ENCODE assay signal across 8 mouse cellular contexts in genomic region chr10:117845597-117846259, GRCm38 (mm10). TPM values are rescaled to one million over a fixed set of nuclear protein-coding genes. Genes with fewer than 3 reads are reported as not detected.
DNase-seq lines count a peak whose midpoint lies in the region; ATAC-seq and TF ChIP-seq lines count a peak whose summit lies in the region.

TSS of gene Rap1b (minus strand) at chr10:117846035.

- peaks cover 13% of the 10 kb centered on the region for H3K27me3 ChIP-seq in forebrain, embryonic 10.5 days (ENCODE audit: poor library complexity, severe bottlenecking)
- no peaks in the 10 kb centered on the region for H3K27me3 ChIP-seq in heart, embryonic 15.5 days
- H3K27me3 ChIP-seq in liver, embryonic 14.5 days (ENCODE audit: control insufficient read depth, insufficient read depth, low read length) = no peaks in the 10 kb centered on the region
- H3K27me3 ChIP-seq in neural tube, embryonic 11.5 days (ENCODE audit: control insufficient read depth, insufficient read depth, low read length) = no peaks in the 10 kb centered on the region
- no peaks in the 10 kb centered on the region for H3K27me3 ChIP-seq in stomach, postnatal 0 days (ENCODE audit: control insufficient read depth, insufficient read depth, low read length)

- DNase-seq in c-Kit-negative CD71-positive TER-119-positive erythroid progenitor cells, embryonic 14.5 days (ENCODE audit: low read depth, low spot score) = peak; percentile 83
- DNase-seq in forebrain, embryonic 10.5 days (ENCODE audit: extremely low spot score, low spot score) = peak; percentile 92
- peak; percentile 96 to 98 for DNase-seq in kidney, postnatal 25 days
- DNase-seq in liver, embryonic 14.5 days (ENCODE audit: low read depth in 3 of 3, low spot score in 3 of 3) = peak; percentile 85
- DNase-seq in neural tube, embryonic 11.5 days (ENCODE audit: low spot score) = peak; percentile 98
- DNase-seq in stomach, postnatal 0 days (ENCODE audit: low spot score) = peak; percentile 98

- H3K4me1 ChIP-seq in forebrain, embryonic 10.5 days = peaks cover 28% of the 10 kb centered on the region
- H3K4me1 ChIP-seq in heart, embryonic 15.5 days (replicated peaks) = peaks cover 28% of the 10 kb centered on the region
- peaks cover 6 to 14% of the 10 kb centered on the region in 2 experiments for H3K4me1 ChIP-seq in liver, embryonic 14.5 days (replicated peaks; ENCODE audit: control insufficient read depth in 2 of 2, insufficient read depth in 2 of 2, low read length in 1 of 2)
- H3K4me1 ChIP-seq in neural tube, embryonic 11.5 days (ENCODE audit: control insufficient read depth, insufficient read depth, low read length) = peaks cover 7% of the 10 kb centered on the region; the same call in 1 of the 2 replicates
- peaks cover 2% of the 10 kb centered on the region; the same call in 1 of the 2 replicates for H3K4me1 ChIP-seq in stomach, postnatal 0 days (replicated peaks; ENCODE audit: control insufficient read depth, insufficient read depth)

- peak within 1 kb of the TSS; percentile 92 for H3K4me3 ChIP-seq in forebrain, embryonic 10.5 days
- H3K4me3 ChIP-seq in heart, embryonic 15.5 days = peak within 1 kb of the TSS; percentile 97
- H3K4me3 ChIP-seq in liver, embryonic 14.5 days (ENCODE audit: insufficient read depth in 1 of 2, low read depth in 2 of 2, low read length in 2 of 2) = peak within 1 kb of the TSS; percentile 81 to 94
- peak within 1 kb of the TSS; percentile 95 for H3K4me3 ChIP-seq in neural tube, embryonic 11.5 days (ENCODE audit: low read depth, low read length)
- peak within 1 kb of the TSS; percentile 92 for H3K4me3 ChIP-seq in stomach, postnatal 0 days (ENCODE audit: low read depth, low read length)

- H3K9ac ChIP-seq in heart, embryonic 15.5 days = peak within 1 kb of the TSS; percentile 99
- peak within 1 kb of the TSS; percentile 94 for H3K9ac ChIP-seq in liver, embryonic 14.5 days (replicated peaks)
- H3K9ac ChIP-seq in neural tube, embryonic 11.5 days (ENCODE audit: low read length) = peak within 1 kb of the TSS; percentile 96
- peak within 1 kb of the TSS; percentile 99 for H3K9ac ChIP-seq in stomach, postnatal 0 days (ENCODE audit: low read length)

- ATAC-seq in CD4-positive, CD25-positive, alpha-beta regulatory T cell, adult 4 months = peak; percentile 71
- peak; percentile 97 for ATAC-seq in heart, embryonic 15.5 days (replicated peaks; ENCODE audit: insufficient number of reproducible peaks, insufficient read depth, low FRiP score, low read depth)
- peak; percentile 93 for ATAC-seq in liver, embryonic 14.5 days (ENCODE audit: insufficient read depth)
- peak; percentile 95 for ATAC-seq in neural tube, embryonic 11.5 days (ENCODE audit: insufficient read depth, low FRiP score, low TSS enrichment)
- peak; percentile 97 for ATAC-seq in stomach, postnatal 0 days (ENCODE audit: low FRiP score, low TSS enrichment)

- TF ChIP-seq EP300 in liver, embryonic 14.5 days (IDR thresholded peaks at IDR 0.05; ENCODE audit: low read depth) = no peak
- TF ChIP-seq EP300 in stomach, postnatal 0 days (optimal IDR thresholded peaks at IDR 0.05) = no peak

- WGBS in forebrain, embryonic 10.5 days = under 1% methylated on average over 106 of the region's 112 CpGs
- WGBS in heart, embryonic 15.5 days = under 1% methylated on average over 97 of the region's 112 CpGs
- WGBS in liver, embryonic 14.5 days (ENCODE audit: insufficient replicate concordance) = under 1% methylated on average over 88 of the region's 112 CpGs
- under 1% methylated on average over 39 of the region's 112 CpGs for WGBS in neural tube, embryonic 11.5 days
- 0% methylated on average over 37 of the region's 112 CpGs for WGBS in stomach, postnatal 0 days

- H3K9me3 ChIP-seq in forebrain, embryonic 10.5 days = no peaks in the 10 kb centered on the region
- H3K9me3 ChIP-seq in heart, embryonic 15.5 days (replicated peaks) = no peaks in the 10 kb centered on the region
- H3K9me3 ChIP-seq in liver, embryonic 14.5 days (ENCODE audit: control insufficient read depth, low read length) = no peaks in the 10 kb centered on the region
- no peaks in the 10 kb centered on the region for H3K9me3 ChIP-seq in neural tube, embryonic 11.5 days (ENCODE audit: control insufficient read depth, low read length)
- no peaks in the 10 kb centered on the region for H3K9me3 ChIP-seq in stomach, postnatal 0 days (ENCODE audit: control insufficient read depth, low read length)

- no peaks in the 10 kb centered on the region for H3K36me3 ChIP-seq in forebrain, embryonic 10.5 days (replicated peaks)
- no peaks in the 10 kb centered on the region for H3K36me3 ChIP-seq in heart, embryonic 15.5 days
- H3K36me3 ChIP-seq in liver, embryonic 14.5 days (replicated peaks; ENCODE audit: control insufficient read depth, insufficient read depth, low read depth) = no peaks in the 10 kb centered on the region
- H3K36me3 ChIP-seq in neural tube, embryonic 11.5 days (ENCODE audit: control insufficient read depth, insufficient read depth, low read length) = no peaks in the 10 kb centered on the region
- H3K36me3 ChIP-seq in stomach, postnatal 0 days (ENCODE audit: control insufficient read depth, insufficient read depth, low read length) = no peaks in the 10 kb centered on the region

- no peak for TF ChIP-seq CTCF in liver, embryonic 14.5 days (IDR thresholded peaks at IDR 0.05; ENCODE audit: low read depth)
- no peak for TF ChIP-seq CTCF in stomach, postnatal 0 days (IDR thresholded peaks at IDR 0.05; ENCODE audit: low read depth)

- H3K27ac ChIP-seq in forebrain, embryonic 10.5 days = peak within 1 kb of the TSS; percentile 96
- H3K27ac ChIP-seq in heart, embryonic 15.5 days = peak within 1 kb of the TSS; percentile 99
- peak within 1 kb of the TSS; percentile 85 for H3K27ac ChIP-seq in liver, embryonic 14.5 days
- H3K27ac ChIP-seq in neural tube, embryonic 11.5 days (ENCODE audit: low read depth, low read length) = peak within 1 kb of the TSS; percentile 98
- H3K27ac ChIP-seq in stomach, postnatal 0 days (replicated peaks) = peak within 1 kb of the TSS; percentile 100

- H3K4me2 ChIP-seq in heart, embryonic 15.5 days = peak within 1 kb of the TSS; percentile 71
- peak within 1 kb of the TSS; percentile 92 for H3K4me2 ChIP-seq in liver, embryonic 14.5 days (ENCODE audit: low read depth)
- H3K4me2 ChIP-seq in neural tube, embryonic 11.5 days (ENCODE audit: low read depth) = peak within 1 kb of the TSS; percentile 63
- H3K4me2 ChIP-seq in stomach, postnatal 0 days (replicated peaks; ENCODE audit: low read depth) = peak within 1 kb of the TSS; percentile 69

RNA-seq across cellular contexts. Expression of gene Rap1b, which starts in this region (rescaled TPM):
- 10 to 100 TPM; 58.0 to 90.0 TPM for polyA plus RNA-seq in CD4-positive, CD25-positive, alpha-beta regulatory T cell, adult 4 months (2017; shearing (Covaris generic))
- polyA plus RNA-seq in forebrain, embryonic 10.5 days (2016; fragmentation: Nextera tagmentation; extraction: Ambion mirVana) = 136 and 141 TPM in 2 replicates
- polyA plus RNA-seq in heart, embryonic 15.5 days (2015; fragmentation: Nextera tagmentation; extraction: Ambion mirVana) = 112 and 128 TPM in 2 replicates
- polyA plus RNA-seq in liver, embryonic 14.5 days (2012; rRNA removed) = 31.0 and 46.7 TPM in 2 replicates
- 101 and 108 TPM in 2 replicates for polyA plus RNA-seq in liver, embryonic 14.5 days (2014; fragmentation: Nextera tagmentation; extraction: Ambion mirVana)
- polyA plus RNA-seq in neural tube, embryonic 11.5 days (2014; fragmentation: Nextera tagmentation; extraction: Ambion mirVana) = 175 and 183 TPM in 2 replicates
- polyA plus RNA-seq in stomach, postnatal 0 days (2015; fragmentation: Nextera tagmentation; extraction: Ambion mirVana) = 130 and 132 TPM in 2 replicates

Comparison
In these comparisons a context has a peak if more than half of its experiments do, and no peak if none do; other contexts are left out.
1. Peak in every context shown above with its lines: DNase-seq, ATAC-seq, H3K4me3 ChIP-seq and H3K27ac ChIP-seq.